Mouse (Mus musculus): Measurements from ENCODE around the gene Ell.

Gene Ell

DNA sequence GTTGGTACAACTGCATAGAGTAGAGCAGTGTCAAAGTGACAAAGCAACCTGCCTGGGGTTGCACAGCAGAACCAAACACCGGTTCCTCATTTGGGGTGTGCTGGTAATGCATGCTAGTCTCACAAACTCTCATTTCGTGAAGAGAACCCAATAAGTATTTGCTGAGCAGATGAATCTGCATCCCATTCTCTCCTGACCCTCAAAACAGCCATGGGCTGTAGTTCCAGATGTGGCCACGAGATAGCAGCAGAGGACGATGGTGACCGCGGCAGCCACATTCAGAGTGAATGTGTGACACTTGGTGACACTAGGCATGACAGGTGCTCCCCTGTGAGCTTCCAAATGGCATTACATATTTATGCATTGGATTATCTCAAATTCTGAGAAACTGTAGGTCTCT, 72.6 kb downstream of the Ell start:
- DNase-seq (ENCODE audit: extremely low spot score, low spot score): peak; percentile 91

DNA sequence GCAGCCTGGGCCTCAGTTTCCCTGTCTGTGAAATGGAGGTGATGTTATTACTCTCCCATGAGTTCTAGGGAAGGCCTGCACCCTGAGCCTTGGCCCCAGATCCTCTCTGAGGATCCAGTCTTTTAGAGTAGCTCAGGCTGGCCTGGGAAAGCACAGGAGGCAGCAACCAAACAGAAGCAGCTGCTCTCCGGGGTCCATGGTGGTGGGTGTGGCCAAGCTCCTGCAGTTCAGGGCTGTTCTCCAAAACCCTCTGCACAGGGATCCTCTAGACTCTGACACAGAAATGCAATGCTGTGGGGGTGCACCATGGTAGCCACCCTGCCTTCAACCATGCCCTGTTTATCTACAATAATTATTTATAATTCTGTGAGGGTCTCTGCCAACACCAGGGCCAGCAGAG, 74.5 kb downstream of the Ell start:
- DNase-seq (ENCODE audit: extremely low spot score, low spot score): no peak

DNA sequence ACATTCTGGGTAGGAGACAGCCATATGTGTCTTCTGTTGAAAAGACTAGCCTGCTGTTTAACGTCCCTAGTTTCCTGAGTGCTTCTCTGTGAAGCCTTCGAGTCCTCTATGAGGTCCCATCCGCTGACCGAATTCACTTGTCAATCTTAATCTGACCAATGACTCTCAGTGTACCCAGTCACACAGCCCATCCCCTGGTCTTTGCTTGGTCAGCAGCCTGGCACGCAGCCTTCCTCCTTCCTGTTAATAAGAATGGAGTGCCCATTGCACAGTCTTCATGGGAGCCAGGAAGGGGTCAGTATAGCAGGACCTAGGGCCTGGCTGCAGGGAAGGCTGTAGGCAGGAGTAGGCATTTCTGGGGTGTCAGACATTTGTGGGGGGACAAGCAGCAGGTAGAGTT, 75.2 kb downstream of the Ell start:
- no peak for DNase-seq (ENCODE audit: extremely low spot score, low spot score)

DNA sequence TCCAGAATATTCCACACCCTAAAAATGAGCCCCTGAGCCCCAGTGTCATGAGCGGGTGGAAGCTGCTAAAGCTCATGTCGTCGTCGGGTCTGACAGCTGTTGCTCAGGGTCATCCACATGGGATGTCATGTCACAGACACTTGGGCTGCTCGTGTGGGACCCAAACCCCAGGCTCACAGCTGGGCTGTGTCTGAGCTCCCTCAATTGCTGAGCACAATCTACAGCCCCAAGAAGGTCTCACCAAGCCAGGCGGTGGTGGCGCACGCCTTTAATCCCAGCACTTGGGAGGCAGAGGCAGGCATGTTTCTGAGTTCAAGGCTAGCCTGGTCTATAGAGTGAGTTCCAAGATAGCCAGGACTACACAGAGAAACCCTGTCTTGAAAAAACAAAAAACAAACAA, 76.0 kb downstream of the Ell start:
- no peak for DNase-seq (ENCODE audit: extremely low spot score, low spot score)

DNA sequence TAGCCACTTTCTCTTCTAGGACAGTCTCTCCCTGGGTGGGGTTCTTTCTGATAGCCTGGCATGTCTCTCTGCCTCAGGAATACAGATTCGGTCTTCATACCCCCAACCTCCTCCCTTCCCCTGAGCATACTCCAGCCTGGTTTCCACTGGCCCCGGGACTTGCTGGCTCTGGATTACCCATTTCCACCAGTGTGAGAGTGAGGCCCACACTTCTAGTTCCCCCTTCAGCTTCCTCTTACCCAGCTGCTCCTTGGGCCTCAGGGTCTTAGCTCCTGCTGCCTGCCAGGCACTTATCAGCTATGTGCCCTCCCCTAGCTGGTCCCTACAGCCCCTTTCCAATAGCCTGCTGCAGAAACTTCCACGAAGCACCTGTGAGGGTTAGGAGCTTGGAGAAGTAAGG, 76.6 kb downstream of the Ell start, which contains the start of gene Lrrc25:
Lrrc25 (plus strand) TSS at position 262 of the 400 bp plus-strand sequence.
- no peak for DNase-seq (ENCODE audit: extremely low spot score, low spot score)

DNA sequence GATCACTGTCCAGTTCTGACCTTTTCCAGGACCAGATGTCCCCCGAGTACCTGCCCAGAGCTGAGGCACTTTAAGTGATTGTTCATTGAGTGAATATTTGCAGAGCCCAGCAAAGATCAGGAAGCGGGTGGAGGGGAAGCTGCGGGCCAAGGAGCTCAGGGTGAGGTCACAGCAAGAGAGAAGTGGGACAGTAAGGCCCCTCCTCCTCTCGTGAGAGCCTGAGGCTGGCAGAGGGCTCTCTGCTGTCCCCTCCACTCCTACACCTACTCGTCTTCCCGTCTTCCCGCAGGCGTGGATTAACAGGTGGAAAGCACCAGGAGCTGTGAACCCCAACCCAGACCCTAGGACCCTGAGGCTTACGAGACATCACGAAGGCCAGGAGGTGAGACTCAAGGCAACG, 77.4 kb downstream of the Ell start:
- no peak for DNase-seq (ENCODE audit: extremely low spot score, low spot score)

DNA sequence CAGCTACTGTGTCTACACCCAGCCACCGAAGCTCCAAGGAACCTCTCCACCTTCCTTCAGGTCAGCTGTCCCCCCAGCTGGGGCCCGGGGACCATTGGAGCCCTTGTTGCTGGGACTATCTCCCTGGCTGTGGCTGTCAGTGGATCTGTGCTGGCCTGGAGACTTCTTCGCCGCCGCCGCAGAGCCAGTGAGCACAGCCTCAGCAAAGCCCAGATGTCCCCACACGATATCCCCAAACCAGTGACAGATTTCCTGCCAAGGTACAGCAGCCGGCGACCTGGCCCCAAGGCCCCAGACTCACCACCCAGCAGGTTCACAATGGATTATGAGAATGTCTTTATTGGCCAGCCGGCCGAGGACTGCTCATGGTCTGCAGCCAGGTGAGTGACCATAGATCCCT, 78.7 kb downstream of the Ell start:
- DNase-seq (ENCODE audit: extremely low spot score, low spot score): no peak

DNA sequence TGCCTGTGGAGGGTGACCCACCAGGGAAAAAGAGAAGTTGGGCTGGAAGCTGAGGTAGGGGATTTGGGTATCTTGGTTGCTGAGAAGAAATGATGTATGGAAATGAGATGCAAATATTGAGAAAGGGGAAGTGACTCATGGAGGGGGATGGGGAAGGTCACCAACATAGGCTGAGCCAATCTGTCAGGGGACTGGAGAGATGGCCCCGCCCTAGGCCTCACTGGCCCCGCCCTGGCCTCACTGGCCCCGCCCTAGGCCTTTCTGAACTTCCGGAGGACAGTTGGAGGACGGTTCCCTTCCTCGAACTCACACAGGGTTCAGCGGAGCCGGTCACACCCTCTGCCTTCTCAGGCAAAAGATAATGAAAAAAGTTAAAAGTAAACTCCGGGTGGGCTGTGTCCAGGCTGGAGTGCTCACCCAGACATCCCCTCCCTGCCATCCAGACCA, 79.7 kb downstream of the Ell start:
- peak; percentile 41 for DNase-seq (ENCODE audit: extremely low spot score, low spot score)

DNA sequence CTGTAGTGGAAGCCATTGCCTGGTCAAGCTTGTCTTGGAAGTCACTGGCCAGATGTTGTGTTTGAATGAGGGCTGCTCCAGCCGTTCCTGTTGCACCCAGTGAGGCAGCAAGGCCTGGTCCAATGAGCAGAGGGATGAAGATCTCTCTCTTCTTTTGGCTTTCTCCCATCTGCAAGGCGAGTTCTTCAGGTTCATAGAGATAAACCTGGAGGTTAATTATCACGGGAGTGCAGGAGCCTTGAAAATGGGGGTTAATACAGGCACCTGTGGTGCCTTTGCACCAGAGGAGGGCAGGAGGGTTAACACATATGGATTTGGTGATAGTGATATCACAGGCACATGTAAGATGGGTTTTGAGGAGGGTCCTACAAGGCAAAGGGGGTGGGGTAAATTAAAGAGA, 83.0 kb downstream of the Ell start:
- DNase-seq (ENCODE audit: extremely low spot score, low spot score): no peak

DNA sequence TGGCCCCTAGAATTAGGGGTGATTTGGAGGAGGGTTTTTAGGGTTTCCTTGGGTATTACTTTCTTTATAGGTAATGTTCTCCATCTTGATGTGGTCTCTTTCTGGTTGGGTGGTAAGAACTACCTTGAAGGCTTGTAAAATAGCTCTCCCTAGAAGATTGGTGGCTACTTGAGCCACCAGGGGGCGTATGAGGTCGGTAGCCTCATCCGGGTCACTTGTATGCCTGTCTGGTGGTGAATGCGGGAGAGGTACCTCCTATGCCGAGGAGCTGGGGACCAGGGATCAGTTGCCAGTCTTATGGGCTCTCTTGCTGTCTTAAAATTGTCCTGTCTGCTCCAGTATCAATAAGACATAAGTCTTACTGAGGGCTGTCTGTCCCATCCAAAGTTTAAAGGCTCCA, 85.8 kb downstream of the Ell start:
- DNase-seq (ENCODE audit: extremely low spot score, low spot score): peak; percentile 70

DNA sequence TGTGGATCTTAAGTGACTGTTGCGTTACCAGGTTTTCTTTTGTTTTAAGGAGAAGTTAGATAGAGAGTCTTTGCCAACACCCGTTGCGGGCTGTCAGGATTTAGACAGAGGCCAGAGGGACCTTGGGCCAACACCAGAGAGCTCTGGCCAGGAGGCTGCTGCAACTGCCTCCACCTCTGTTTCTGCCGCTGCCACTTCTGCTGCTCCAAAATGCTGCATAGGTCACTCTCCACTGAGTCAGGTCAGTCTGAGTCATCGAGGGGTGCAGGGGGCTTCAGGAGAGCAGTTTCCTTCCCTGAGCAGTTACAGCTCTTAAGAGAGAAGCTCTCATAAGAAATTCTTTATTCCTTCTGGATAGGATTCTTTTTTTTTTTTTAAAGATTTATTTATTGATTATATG, 87.8 kb downstream of the Ell start:
- no peak for DNase-seq (ENCODE audit: extremely low spot score, low spot score)

DNA sequence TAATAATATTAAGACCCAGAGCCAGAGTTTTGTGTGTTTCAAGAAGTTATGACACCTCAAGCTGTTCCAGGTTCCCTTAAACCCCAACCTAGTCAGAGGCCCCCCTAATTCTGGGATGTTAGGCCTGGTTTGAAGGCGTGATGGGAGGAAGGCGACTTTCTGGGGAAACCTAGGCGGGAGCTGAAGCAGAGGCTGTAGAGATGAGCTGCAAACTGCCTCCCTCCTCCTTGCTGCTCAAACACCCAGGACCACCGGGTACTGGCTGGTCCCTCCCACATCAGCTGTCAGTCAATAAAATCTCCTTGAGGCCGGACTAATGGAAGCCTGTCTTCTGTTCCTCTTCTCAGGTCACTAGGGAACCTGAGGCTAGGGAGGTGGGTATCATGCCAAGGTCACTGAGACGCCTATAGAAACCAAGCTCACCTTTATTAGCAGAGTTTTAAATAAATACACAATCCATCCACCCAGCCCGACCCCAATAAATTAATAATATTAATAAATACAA, 89.8 kb downstream of the Ell start:
- no peak for DNase-seq (ENCODE audit: extremely low spot score, low spot score)

DNA sequence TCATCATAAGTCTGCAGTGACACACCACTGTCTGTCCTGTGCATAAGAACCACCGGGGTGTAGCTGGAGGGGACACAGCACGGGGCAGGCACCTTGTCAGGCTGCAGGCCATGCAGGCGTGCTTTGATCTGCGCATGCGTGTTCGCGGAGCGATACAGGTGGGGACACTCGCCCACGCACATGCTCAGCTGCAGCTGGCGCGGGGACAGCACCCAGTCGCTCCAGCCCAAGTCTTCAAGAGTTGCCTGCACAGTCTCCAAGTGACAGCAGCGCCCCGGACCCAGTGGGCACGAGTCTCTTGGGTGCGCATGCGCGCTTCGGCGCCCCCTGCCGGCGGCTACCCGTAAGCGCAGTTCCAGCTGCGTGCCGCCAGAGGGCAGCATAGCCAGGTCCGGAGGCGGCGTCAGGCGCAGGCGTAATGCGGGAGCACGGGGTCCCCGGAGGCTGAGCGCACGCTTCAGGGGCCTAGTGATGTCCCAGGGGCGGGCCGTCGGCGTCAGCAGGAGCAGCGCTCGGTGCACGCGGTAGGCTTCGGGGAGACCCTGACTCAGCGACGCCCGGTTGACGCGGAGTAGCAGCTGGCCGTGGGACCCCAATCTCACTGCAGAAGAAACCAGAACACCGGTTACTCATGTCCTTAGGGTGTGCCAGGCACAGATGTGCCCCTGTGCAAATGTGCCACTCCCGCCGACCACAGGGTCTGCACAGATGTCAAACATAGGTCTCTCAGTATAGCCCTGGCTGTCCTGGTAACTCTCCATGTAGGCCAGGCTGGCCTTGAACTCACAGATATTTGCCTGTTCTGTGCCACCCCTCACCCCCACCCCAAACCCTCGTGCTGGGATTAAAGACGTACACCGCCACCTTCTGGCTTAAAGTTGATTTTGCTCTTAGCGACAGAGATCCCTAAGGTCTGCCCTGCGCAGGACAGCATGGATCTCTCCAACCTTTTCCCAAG, 90.6 kb downstream of the Ell start:
- peak; percentile 96 for DNase-seq (ENCODE audit: extremely low spot score, low spot score)

DNA sequence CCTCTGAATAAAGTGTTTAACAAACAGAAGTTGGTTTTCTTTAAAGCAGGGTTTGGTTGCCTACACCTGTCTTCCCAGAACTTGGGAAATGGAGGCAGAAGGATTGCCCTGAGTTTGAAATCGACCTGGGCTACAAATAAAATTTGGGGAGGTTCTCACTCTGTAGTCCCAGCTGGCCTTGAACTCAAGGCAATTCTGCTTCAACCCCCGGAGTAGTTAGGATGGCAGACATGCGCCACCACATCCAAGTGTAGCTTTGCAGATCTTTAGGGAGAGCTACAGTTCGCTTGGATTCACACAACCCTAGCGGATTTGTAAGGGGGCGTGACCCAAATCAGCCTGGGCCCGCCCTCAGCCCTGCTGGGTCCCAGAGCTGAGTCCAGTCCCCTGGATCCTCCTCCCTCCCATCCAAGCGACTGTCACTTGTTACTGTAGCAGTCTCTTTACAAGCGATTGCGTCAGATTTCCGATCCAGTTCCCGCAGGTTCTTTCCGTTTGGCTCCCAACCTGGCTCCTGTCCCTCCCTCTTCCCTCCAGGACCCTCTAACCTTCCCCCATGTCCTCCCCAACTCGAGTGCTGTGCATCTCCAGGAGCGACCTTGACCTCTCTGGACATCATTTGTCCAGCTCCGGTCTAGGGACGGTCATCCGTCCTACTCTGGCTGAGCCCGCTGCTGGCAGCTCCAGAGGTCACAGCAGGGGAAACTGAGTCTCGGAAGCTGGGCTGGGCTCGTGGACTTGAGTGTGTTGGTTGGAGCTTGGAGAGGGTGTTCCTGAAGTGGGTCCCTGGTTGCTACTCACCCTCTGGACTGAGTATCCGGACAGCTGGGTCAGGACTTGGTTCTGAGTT, 91.5 kb downstream of the Ell start:
- peak; percentile 37 for DNase-seq (ENCODE audit: extremely low spot score, low spot score)

DNA sequence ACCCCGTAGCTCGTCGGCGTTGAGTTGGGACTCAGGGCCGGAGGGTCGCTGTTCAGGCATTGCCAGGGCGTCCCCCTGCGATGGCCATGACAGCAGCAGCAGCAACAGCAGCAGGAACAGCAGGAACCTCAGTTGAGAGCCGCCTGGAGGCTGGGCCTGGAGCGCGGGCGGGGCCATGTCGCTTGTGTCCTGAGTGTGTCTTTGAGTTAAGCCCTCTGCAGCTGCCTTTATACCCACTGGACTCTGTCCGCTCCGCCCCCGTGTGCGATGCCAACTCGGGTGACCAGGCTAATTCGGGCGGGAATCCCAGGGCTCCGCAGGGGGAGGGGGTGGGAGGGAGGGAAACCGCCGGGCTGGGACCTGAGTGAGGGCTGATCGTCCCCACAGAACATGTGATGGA, 92.2 kb downstream of the Ell start:
- no peak for DNase-seq (ENCODE audit: extremely low spot score, low spot score)

DNA sequence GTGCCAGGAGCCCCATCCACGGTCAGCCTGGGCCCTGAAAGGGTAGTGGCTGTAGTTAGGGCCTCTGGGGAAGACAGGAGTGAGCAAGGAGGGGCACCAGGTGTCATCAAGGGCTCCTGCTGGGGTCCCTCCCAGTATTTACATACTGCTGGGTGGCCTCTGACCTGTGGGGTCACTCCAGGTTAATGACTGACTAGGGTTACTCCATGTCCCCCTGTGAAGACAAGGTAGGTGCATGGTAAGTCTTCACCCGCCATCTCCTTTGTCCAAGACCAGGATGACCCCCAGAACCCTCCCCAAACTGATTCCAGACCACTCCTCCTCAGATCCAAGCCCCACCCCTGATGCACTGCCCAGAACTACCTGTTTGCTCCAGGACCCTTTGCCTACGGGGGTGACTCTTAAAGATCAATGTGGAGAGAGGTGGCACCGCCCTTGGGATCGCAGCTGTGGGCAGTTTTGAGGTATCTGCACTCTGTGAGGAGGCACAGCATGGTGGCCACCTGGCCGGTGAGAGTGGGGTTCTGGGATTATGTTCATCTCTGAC, 93.2 kb downstream of the Ell start, which contains the start of gene Gdf15:
Gdf15 (minus strand) TSS at position 111 of the 547 bp plus-strand sequence.
- DNase-seq (ENCODE audit: extremely low spot score, low spot score): no peak

DNA sequence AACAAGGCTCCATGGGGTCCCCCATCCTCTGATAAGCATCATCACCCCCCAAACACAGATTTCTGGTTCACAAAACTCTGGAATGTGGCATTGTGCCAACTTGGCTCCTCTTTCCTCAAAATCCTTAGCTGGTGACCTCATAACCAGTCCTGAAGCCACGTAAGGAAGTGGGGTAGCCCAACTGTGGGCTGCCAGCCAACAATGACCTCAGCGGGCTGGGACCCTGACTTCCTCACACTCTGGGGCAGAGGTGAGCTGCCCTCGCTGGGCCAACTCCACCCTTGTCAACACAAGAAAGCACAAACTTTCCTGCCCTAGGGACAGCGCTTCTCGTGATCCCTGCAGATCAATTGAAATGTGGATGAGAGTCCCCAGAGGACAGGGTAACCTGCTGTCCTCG, 94.8 kb downstream of the Ell start:
- no peak for DNase-seq (ENCODE audit: extremely low spot score, low spot score)

DNA sequence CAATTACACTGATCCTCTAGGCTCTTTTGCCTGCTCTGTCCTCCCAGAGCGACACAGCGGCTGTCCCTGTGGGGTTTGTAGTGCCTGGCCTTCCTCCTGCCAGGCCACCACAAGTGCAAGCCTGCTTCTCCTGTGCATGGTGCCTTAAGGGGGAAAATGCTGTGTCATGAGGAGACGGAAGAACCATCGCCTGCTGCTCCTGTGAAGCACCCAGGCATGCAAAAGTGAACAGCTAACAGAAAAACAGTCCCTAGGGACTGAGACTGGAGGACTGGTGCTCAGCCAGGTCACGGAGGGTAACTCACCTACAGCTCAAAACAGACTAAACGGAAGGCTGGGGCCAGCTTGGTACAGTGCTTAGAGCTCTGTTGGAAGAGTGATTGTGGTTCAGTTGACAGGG, 96.3 kb downstream of the Ell start:
- no peak for DNase-seq (ENCODE audit: extremely low spot score, low spot score)

DNA sequence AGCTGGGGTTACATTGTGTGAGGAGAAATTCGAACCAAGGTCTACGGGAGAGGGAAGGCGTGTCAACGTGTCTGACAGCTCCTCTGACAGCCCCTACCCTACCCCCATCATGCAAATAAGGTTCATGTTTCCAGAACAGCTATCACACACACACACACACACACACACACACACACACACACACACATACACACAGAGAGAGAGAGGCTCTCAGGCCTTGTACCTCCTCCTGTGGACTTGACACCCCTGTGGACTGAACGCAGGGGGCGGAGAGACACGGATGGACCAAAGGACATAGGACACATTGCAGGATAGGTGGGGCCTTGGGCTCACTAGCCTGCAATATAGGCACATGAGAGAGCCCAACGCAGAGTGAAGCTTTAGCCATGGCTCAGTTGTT, 97.6 kb downstream of the Ell start:
- DNase-seq (ENCODE audit: extremely low spot score, low spot score): no peak

DNA sequence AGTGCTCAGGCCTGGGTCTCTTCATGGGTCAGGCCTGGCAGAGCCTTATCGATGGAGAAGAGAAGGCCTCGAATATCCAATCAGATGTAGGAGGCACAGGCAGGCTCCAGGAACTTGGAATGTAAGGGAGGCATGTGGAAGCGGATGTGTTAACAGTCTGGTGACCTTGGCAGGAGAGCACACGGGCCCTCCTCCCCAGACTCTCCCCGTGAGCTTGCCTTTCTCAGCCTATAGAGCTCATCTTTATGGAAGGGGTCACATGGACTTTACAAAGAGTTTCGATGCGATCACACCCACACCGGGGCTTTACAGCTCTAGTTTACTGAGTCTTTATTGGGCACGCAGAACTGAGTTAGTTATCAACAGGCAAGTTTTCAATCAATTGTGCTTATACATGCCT, 99.5 kb downstream of the Ell start:
- DNase-seq (ENCODE audit: extremely low spot score, low spot score): no peak

Measured in neural tube, embryonic 10.5 days (tissue).